Mouse (Mus musculus): Measurements from ENCODE around the gene Tcf20. TPM values are rescaled to one million over a fixed set of nuclear protein-coding genes. Genes with fewer than 3 reads are reported as not detected.

Gene Tcf20
- total and polyA plus RNA-seq, 3 experiments = 27.0 to 47.2 (median 29.0) TPM

DNA sequence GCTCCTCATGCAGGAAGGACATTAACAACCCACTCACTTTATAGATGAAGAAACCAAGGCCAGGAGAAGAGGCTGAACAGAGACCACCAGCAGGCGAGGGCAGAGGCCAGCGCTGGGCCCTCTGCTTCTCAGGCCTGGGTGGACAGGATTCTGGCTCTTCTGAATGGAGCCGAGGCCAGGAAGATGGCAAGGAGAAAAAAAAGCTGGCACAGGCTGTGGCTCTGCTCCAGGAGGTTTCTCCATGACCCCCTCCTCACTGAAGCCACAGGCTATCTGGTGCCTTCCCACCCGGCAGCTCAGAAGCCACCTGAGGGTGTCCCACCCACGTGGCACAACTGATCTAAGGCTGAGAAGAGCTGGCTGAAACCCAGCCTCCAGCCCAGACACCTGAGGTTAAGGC is 60.6 kb downstream of the Tcf20 start:
- DNase-seq (ENCODE audit: extremely low read depth) = no peak
- Histone ChIP-seq H3K79me2 (replicated peaks; ENCODE audit: control insufficient read depth, extremely low read depth, insufficient read depth, poor library complexity, severe bottlenecking) (no peaks in the 10 kb centered on the region), H3K4me2 (ENCODE audit: insufficient read depth, low read depth, poor library complexity, severe bottlenecking) (no peak overlapping the region), H3K27me3 (replicated peaks) (no peaks in the 10 kb centered on the region), H3K9ac (ENCODE audit: insufficient read depth, low read depth) (no peak overlapping the region), H3K4me1 (ENCODE audit: control insufficient read depth in 1 of 2, insufficient read depth in 2 of 2) (peaks cover 0 to 18% of the 10 kb centered on the region in 2 experiments; a peak in 2 of 4 replicates), H3K36me3 (replicated peaks in 1 of 2; ENCODE audit: control insufficient read depth in 1 of 2, insufficient read depth in 1 of 2, low read length in 1 of 2) (no peaks in the 10 kb centered on the region), H3K9me3 (replicated peaks; ENCODE audit: low read length) (no peaks in the 10 kb centered on the region), H3K27ac (ENCODE audit: insufficient read depth, low read depth) (no peak overlapping the region), H3K4me3 (replicated peaks in 1 of 3; ENCODE audit: low read depth in 2 of 3, low read length in 2 of 3, poor library complexity in 1 of 3) (no peak overlapping the region)
- TF ChIP-seq MEF2A (IDR thresholded peaks at IDR 0.05; ENCODE audit: borderline replicate concordance, low read depth, low read length) (no peak), RAD21 (IDR thresholded peaks at IDR 0.05; ENCODE audit: low read depth, low read length) (no peak), USF2 (conservative IDR thresholded peaks at IDR 0.05; ENCODE audit: low read depth, low read length) (no peak), PAX5 (IDR thresholded peaks at IDR 0.05; ENCODE audit: low read length) (no peak), MAX (IDR thresholded peaks at IDR 0.05; ENCODE audit: low read length) (no peak), ELF1 (IDR thresholded peaks at IDR 0.05; ENCODE audit: low read depth, low read length) (no peak), IRF4 (IDR thresholded peaks at IDR 0.05; ENCODE audit: low read depth, low read length) (no peak), MYC (IDR thresholded peaks at IDR 0.05; ENCODE audit: low read depth, low read length) (no peak), EP300 (IDR thresholded peaks at IDR 0.05; ENCODE audit: low read length) (no peak), HCFC1 (IDR thresholded peaks at IDR 0.05; ENCODE audit: low read depth, low read length) (no peak)
- in situ Hi-C loops (cut with MboI; ENCODE audit: low pct_ligation_motif_present, low pct_unique_long_range_greater_than_20kb, low sequenced_read_pairs) (no loop called here), dilution Hi-C loops (cut with MboI; ENCODE audit: extremely low pct_ligation_motif_present, extremely low pct_unique_long_range_greater_than_20kb, low sequenced_read_pairs) (no loop called here)

DNA sequence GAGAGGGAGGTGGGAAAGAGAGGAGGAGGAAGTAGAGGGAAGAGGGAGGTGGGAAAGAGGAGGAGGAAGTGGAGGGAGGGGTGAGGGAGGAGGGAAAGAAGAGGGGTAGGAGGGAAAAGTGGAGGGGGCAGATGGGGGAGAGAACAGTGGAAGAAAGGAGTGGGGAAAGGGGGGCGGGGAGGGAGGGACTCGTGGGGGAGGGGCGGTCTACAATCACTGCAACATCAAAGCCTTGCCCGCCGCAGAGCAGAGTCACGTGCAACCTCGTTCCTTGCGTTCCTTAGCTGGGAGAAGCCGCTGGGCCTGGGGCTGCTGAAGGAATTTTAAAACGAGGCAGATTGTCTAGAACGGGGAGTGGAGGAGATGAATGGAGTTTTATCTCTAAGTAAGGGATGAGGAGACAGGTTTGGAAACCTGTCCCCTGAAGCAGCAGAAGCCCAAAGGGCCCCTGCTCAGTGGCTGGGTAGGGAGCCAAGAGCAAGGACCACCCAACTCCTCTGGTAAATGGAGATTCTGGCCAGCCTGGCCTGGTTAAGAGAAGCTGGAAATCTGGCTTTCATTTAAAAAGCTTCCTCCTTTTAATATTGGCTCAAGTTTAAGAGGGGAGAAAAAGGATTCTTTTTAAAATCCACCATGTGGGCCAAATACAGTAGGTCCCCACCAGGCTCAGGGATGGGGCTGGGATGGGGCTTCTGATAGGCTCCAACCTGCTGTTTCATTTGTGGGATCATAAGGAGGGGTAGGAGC is 62.8 kb downstream of the Tcf20 start:
- in situ Hi-C loops (cut with MboI; ENCODE audit: low pct_ligation_motif_present, low pct_unique_long_range_greater_than_20kb, low sequenced_read_pairs) (no loop called here), dilution Hi-C loops (cut with MboI; ENCODE audit: extremely low pct_ligation_motif_present, extremely low pct_unique_long_range_greater_than_20kb, low sequenced_read_pairs) (no loop called here)
- DNase-seq (ENCODE audit: extremely low read depth) = no peak
- TF ChIP-seq POLR2A (IDR thresholded peaks at IDR 0.05; ENCODE audit: low read depth, low read length) = no peak
- TF ChIP-seq ZMIZ1 (IDR thresholded peaks at IDR 0.05; ENCODE audit: low read depth, low read length) = no peak
- no peak for TF ChIP-seq USF2 (conservative IDR thresholded peaks at IDR 0.05; ENCODE audit: low read depth, low read length)
- Histone ChIP-seq H3K4me1 (ENCODE audit: control insufficient read depth in 1 of 2, insufficient read depth in 2 of 2) (peaks cover 0 to 13% of the 10 kb centered on the region in 2 experiments; a peak in 2 of 4 replicates), H3K36me3 (replicated peaks in 1 of 2; ENCODE audit: control insufficient read depth in 1 of 2, insufficient read depth in 1 of 2, low read length in 1 of 2) (no peaks in the 10 kb centered on the region), H3K27me3 (replicated peaks) (no peaks in the 10 kb centered on the region), H3K9ac (ENCODE audit: insufficient read depth, low read depth) (no peak overlapping the region), H3K4me2 (ENCODE audit: insufficient read depth, low read depth, poor library complexity, severe bottlenecking) (no peak overlapping the region), H3K9me3 (replicated peaks; ENCODE audit: low read length) (no peaks in the 10 kb centered on the region), H3K27ac (ENCODE audit: insufficient read depth, low read depth) (no peak overlapping the region), H3K4me3 (replicated peaks in 1 of 3; ENCODE audit: low read depth in 2 of 3, low read length in 2 of 3, poor library complexity in 1 of 3) (no peak overlapping the region), H3K79me2 (replicated peaks; ENCODE audit: control insufficient read depth, extremely low read depth, insufficient read depth, poor library complexity, severe bottlenecking) (no peaks in the 10 kb centered on the region)

DNA sequence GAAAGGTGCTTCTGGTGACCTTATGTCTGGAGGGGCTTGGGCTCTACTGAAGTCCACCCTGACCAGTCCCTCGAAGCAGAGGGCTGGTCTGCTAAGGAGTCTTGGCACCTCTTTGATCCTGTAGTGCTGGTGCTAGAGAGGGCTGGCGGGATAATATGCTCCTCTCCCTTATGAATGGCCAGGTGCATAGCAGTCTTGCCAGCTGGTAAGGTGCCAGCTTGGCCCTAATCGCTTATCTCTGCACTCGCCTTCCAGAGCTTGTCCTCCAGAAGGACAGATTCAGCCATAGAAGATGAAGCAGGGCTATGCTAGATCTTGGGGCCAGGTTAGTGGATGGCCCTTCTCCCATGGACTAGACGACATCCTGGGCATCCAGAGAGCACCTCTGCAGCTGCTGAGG is 64.1 kb downstream of the Tcf20 start:
- dilution Hi-C loops (cut with MboI; ENCODE audit: extremely low pct_ligation_motif_present, extremely low pct_unique_long_range_greater_than_20kb, low sequenced_read_pairs) = no loop called here
- Histone ChIP-seq H3K79me2 (replicated peaks; ENCODE audit: control insufficient read depth, extremely low read depth, insufficient read depth, poor library complexity, severe bottlenecking) (no peaks in the 10 kb centered on the region), H3K27ac (ENCODE audit: insufficient read depth, low read depth) (no peak overlapping the region), H3K4me1 (ENCODE audit: control insufficient read depth in 1 of 2, insufficient read depth in 2 of 2) (peaks cover 0 to 6% of the 10 kb centered on the region in 2 experiments; a peak in 1 of 4 replicates), H3K36me3 (replicated peaks in 1 of 2; ENCODE audit: control insufficient read depth in 1 of 2, insufficient read depth in 1 of 2, low read length in 1 of 2) (no peaks in the 10 kb centered on the region), H3K9ac (ENCODE audit: insufficient read depth, low read depth) (no peak overlapping the region), H3K4me2 (ENCODE audit: insufficient read depth, low read depth, poor library complexity, severe bottlenecking) (no peak overlapping the region), H3K27me3 (replicated peaks) (no peaks in the 10 kb centered on the region), H3K4me3 (replicated peaks in 1 of 3; ENCODE audit: low read depth in 2 of 3, low read length in 2 of 3, poor library complexity in 1 of 3) (no peak overlapping the region), H3K9me3 (replicated peaks; ENCODE audit: low read length) (no peaks in the 10 kb centered on the region)
- DNase-seq (ENCODE audit: extremely low read depth) = no peak
- no peak for TF ChIP-seq USF2 (conservative IDR thresholded peaks at IDR 0.05; ENCODE audit: low read depth, low read length)
- no peak for TF ChIP-seq HCFC1 (IDR thresholded peaks at IDR 0.05; ENCODE audit: low read depth, low read length)
- TF ChIP-seq ZNF384 (IDR thresholded peaks at IDR 0.05; ENCODE audit: low read depth, low read length) = no peak
- TF ChIP-seq NELFE (IDR thresholded peaks at IDR 0.05; ENCODE audit: low read depth, low read length) = no peak
- no peak for TF ChIP-seq CTCF (conservative IDR thresholded peaks at IDR 0.05 in 1 of 2, IDR thresholded peaks at IDR 0.05 in 1 of 2; ENCODE audit: low read depth in 2 of 2, low read length in 2 of 2)
- TF ChIP-seq NRF1 (IDR thresholded peaks at IDR 0.05; ENCODE audit: low read depth, low read length) = no peak
- no peak for TF ChIP-seq MYC (IDR thresholded peaks at IDR 0.05; ENCODE audit: low read depth, low read length)
- TF ChIP-seq RCOR1 (conservative IDR thresholded peaks at IDR 0.05; ENCODE audit: low read depth, low read length) = no peak
- TF ChIP-seq ELF1 (IDR thresholded peaks at IDR 0.05; ENCODE audit: low read depth, low read length) = no peak
- no peak for TF ChIP-seq JUND (conservative IDR thresholded peaks at IDR 0.05; ENCODE audit: low read depth, low read length)
- no peak for TF ChIP-seq ZMIZ1 (IDR thresholded peaks at IDR 0.05; ENCODE audit: low read depth, low read length)
- no peak for TF ChIP-seq IRF4 (IDR thresholded peaks at IDR 0.05; ENCODE audit: low read depth, low read length)
- TF ChIP-seq GABPA (IDR thresholded peaks at IDR 0.05; ENCODE audit: insufficient replicate concordance, low read depth, low read length) = no peak
- TF ChIP-seq MAZ (IDR thresholded peaks at IDR 0.05; ENCODE audit: low read depth, low read length) = no peak
- no peak for TF ChIP-seq BHLHE40 (IDR thresholded peaks at IDR 0.05; ENCODE audit: low read depth, low read length)
- in situ Hi-C loops (cut with MboI; ENCODE audit: low pct_ligation_motif_present, low pct_unique_long_range_greater_than_20kb, low sequenced_read_pairs) = no loop called here

Measured in CH12.LX (cell line).